Mouse (Mus musculus) lung, embryonic 14.5 days (tissue): Measurements from ENCODE around the gene Pklr. TPM values are rescaled to one million over a fixed set of nuclear protein-coding genes. Genes with fewer than 3 reads are reported as not detected.

Source experiments
- ATAC-seq: fragments of 200-750 bp; cut with Nextera tagmentation; 2 replicates; pipeline ENCODE4 v1.8.0; 2017; ENCODE audit warnings: mild to moderate bottlenecking, moderate TSS enrichment, moderate library complexity; ENCODE audit not compliant: insufficient read depth
- DNase-seq: peaks from one replicate; pipeline ENCODE4 v3.0.0-alpha.2; 2015
- H3K27ac ChIP-seq: fragments of 300-500 bp; sonication (generic); 2 replicates; pipeline ENCODE4 v1.5.1; 2014; ENCODE audit warnings: low read depth, mild to moderate bottlenecking, moderate library complexity
- H3K27me3 ChIP-seq: fragments of 300-500 bp; sonication (generic); 2 replicates; pipeline ENCODE4 v1.6.1; 2014; ENCODE audit warnings: low read length, control low read depth; ENCODE audit not compliant: insufficient read depth
- H3K36me3 ChIP-seq: fragments of 300-500 bp; sonication (generic); 2 replicates; pipeline ENCODE4 v1.6.1; 2014; ENCODE audit warnings: control low read depth; ENCODE audit not compliant: insufficient read depth
- H3K4me1 ChIP-seq: fragments of 300-500 bp; sonication (generic); 2 replicates; pipeline ENCODE4 v1.6.1; 2014; ENCODE audit warnings: antibody characterized with exemption, control low read depth; ENCODE audit not compliant: insufficient read depth
- H3K4me2 ChIP-seq: fragments of 300-500 bp; sonication (generic); 2 replicates; pipeline ENCODE4 v1.6.1; 2014; ENCODE audit warnings: mild to moderate bottlenecking
- H3K4me3 ChIP-seq: fragments of 300-500 bp; sonication (generic); 2 replicates; pipeline ENCODE4 v1.5.1; 2014; ENCODE audit warnings: low read depth, low read length
- H3K9ac ChIP-seq: fragments of 300-500 bp; sonication (generic); 2 replicates; pipeline ENCODE4 v1.6.1; 2014
- H3K9me3 ChIP-seq: fragments of 300-500 bp; sonication (generic); 2 replicates; pipeline ENCODE4 v1.6.1; 2016; ENCODE audit warnings: low read depth, low read length, control low read depth
- CTCF ChIP-seq: IDR thresholded peaks from 2 replicates; pipeline ENCODE4 v1.5.1; 2016; ENCODE audit warnings: antibody characterized with exemption, low read depth
- WGBS: fragments of 180-500 bp; shearing (Covaris S2); extraction: QIAGEN DNeasy Blood & Tissue Kit; methylation state at CpG from one replicate; pipeline ENCODE4 v1.1.7; 2014; 5-methylcytosine and 5-hydroxymethylcytosine counted together
- polyA plus RNA-seq: library from polyadenylated mRNA; unstranded; fragments of >200 nt; fragmentation: Nextera tagmentation; extraction: Ambion mirVana; gene quantifications from 2 replicates; pipeline ENCODE4 v1.2.1, GENCODE M21; 2014

The Pklr gene
- polyA plus RNA-seq, 1 experiment from 2014 or later, result 0.08 TPM

- no peak; the same call in 1 of the 2 replicates for TF ChIP-seq CTCF
- no peaks in the 10 kb centered on the region for H3K27me3 ChIP-seq
- peaks cover 32% of the 10 kb centered on the region for H3K36me3 ChIP-seq
- H3K4me2 ChIP-seq, result peak within 1 kb of the TSS; percentile 92
- peak; percentile 100 for ATAC-seq
- peak within 1 kb of the TSS; percentile 75; the same call in 1 of the 2 replicates for H3K27ac ChIP-seq
- DNase-seq, result peak; percentile 100
- H3K9ac ChIP-seq, result peak within 1 kb of the TSS; percentile 67
- peak within 1 kb of the TSS; percentile 71 for H3K4me3 ChIP-seq
- under 1% methylated on average over 26 of the region's 26 CpGs for WGBS
- H3K4me1 ChIP-seq, result peaks cover 5% of the 10 kb centered on the region
- H3K9me3 ChIP-seq, result no peaks in the 10 kb centered on the region
These were observed 34.0 kb upstream of the Pklr start, which contains the start of gene Fdps for GRCm38 (mm10) chr3:89101812-89102494. TSS of gene Fdps (minus strand) at chr3:89101959.

- Histone ChIP-seq H3K9ac (no peak overlapping the region), H3K27ac (peak overlapping the region; percentile 26; the same call in 1 of the 2 replicates), H3K36me3 (peaks cover 24% of the 10 kb centered on the region), H3K27me3 (no peaks in the 10 kb centered on the region), H3K4me3 (peak overlapping the region; percentile 71), H3K4me1 (peaks cover 5% of the 10 kb centered on the region), H3K4me2 (peak overlapping the region; percentile 92), H3K9me3 (no peaks in the 10 kb centered on the region)
- WGBS, result 54% methylated on average over 12 of the region's 12 CpGs
- ATAC-seq, result no peak
- TF ChIP-seq CTCF, result no peak
- DNase-seq, result no peak
These were observed 33.2 kb upstream of the Pklr start for GRCm38 (mm10) chr3:89102495-89103290.

- no peak overlapping the region for H3K9ac ChIP-seq
- DNase-seq (no peak), ATAC-seq (no peak)
- 60% methylated on average over 4 of the region's 4 CpGs for WGBS
- H3K4me1 ChIP-seq, result peaks cover 5% of the 10 kb centered on the region
- no peak overlapping the region for H3K4me2 ChIP-seq
- H3K27me3 ChIP-seq, result no peaks in the 10 kb centered on the region
- no peak for TF ChIP-seq CTCF
- H3K27ac ChIP-seq, result no peak overlapping the region
- peaks cover 19% of the 10 kb centered on the region for H3K36me3 ChIP-seq
- no peaks in the 10 kb centered on the region for H3K9me3 ChIP-seq
- no peak overlapping the region for H3K4me3 ChIP-seq
These were observed 32.7 kb upstream of the Pklr start for GRCm38 (mm10) chr3:89103291-89103595.

GRCm38 (mm10) chr3:89106881-89107280 is 29.1 kb upstream of the Pklr start:
- Histone ChIP-seq H3K4me2 (no peak overlapping the region), H3K9ac (no peak overlapping the region), H3K4me1 (no peaks in the 10 kb centered on the region), H3K9me3 (no peaks in the 10 kb centered on the region), H3K27me3 (no peaks in the 10 kb centered on the region), H3K4me3 (no peak overlapping the region), H3K36me3 (no peaks in the 10 kb centered on the region), H3K27ac (no peak overlapping the region)
- TF ChIP-seq CTCF, result no peak
- ATAC-seq (no peak), DNase-seq (no peak)

GRCm38 (mm10) chr3:89107545-89107944 is 28.4 kb upstream of the Pklr start:
- Histone ChIP-seq H3K9ac (no peak overlapping the region), H3K27ac (no peak overlapping the region), H3K4me3 (no peak overlapping the region), H3K9me3 (no peaks in the 10 kb centered on the region), H3K36me3 (no peaks in the 10 kb centered on the region), H3K4me2 (no peak overlapping the region), H3K27me3 (no peaks in the 10 kb centered on the region), H3K4me1 (no peaks in the 10 kb centered on the region)
- no peak for TF ChIP-seq CTCF
- DNase-seq (no peak), ATAC-seq (no peak)
- 44% methylated on average over 3 of the region's 3 CpGs for WGBS

GRCm38 (mm10) chr3:89108146-89108545 is 27.8 kb upstream of the Pklr start:
- no peak for DNase-seq
- H3K27ac ChIP-seq, result no peak overlapping the region
- no peaks in the 10 kb centered on the region for H3K4me1 ChIP-seq
- no peaks in the 10 kb centered on the region for H3K27me3 ChIP-seq
- H3K4me2 ChIP-seq, result no peak overlapping the region
- H3K36me3 ChIP-seq, result no peaks in the 10 kb centered on the region
- no peak overlapping the region for H3K9ac ChIP-seq
- no peaks in the 10 kb centered on the region for H3K9me3 ChIP-seq
- no peak for ATAC-seq
- no peak overlapping the region for H3K4me3 ChIP-seq
- WGBS, result 42% methylated on average over 1 of the region's 1 CpGs
- TF ChIP-seq CTCF, result no peak

- no peaks in the 10 kb centered on the region for H3K9me3 ChIP-seq
- no peaks in the 10 kb centered on the region for H3K4me1 ChIP-seq
- H3K4me3 ChIP-seq, result no peak overlapping the region
- H3K27me3 ChIP-seq, result no peaks in the 10 kb centered on the region
- no peaks in the 10 kb centered on the region for H3K36me3 ChIP-seq
- no peak overlapping the region for H3K27ac ChIP-seq
- WGBS, result 69% methylated on average over 4 of the region's 4 CpGs
- no peak overlapping the region for H3K4me2 ChIP-seq
- ATAC-seq (no peak), DNase-seq (no peak)
- TF ChIP-seq CTCF, result no peak
- no peak overlapping the region for H3K9ac ChIP-seq
These were observed 22.9 kb upstream of the Pklr start for GRCm38 (mm10) chr3:89113058-89113457.
